Mouse (Mus musculus): ENCODE measurements at regions not wholly inside any gene's neighbourhood (a gene's known extent, or its start where the extent isn't known, plus 50 kb on each side); places are given as distances from the start of the nearest gene placed in this dataset.

DNA sequence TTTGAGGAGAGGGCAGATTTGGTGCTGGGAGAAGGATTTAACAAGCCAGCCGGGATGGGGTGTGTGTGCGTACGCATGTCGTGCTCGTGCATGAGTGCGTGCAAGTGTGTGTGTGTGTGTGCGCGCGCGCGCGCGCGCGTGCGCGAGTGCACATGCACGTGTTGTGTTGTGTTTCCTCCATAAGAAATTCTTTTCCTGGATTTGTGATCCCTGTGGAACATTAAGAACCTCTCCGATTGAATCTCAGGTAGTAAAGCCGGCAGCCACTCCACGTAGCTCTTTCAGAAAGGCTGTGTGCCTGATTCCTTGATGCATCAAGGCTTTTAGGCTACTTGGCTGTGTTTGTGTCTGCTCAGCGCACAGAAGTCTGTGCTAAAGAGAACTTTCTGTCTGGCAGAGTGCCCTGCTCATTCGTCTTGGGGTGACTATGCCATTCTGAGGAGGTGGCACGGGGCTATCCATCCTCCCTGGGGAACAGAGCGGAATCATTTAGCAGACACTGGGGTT lies 62.7 kb upstream of the Sox4 start:
- peak in 1 of 2 experiments; percentile 12 for DNase-seq

DNA sequence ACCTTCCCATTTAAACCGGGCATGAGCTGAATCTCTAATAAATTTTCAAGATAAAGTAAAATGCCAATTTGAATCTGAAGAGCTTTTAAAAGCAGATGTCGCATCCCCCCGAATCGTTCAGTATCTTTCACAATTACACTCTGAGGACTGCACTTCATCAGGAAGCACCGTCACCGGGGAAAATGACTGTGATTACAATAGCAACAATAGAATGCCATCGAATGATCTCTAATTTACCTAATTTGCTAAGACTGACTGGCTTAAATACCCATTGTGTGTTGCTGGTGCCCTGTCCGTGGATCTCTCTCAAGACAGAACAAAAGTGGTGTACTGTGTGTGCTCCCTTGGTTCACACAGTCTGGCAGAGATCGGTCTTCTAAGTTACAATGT lies 62.1 kb upstream of the Sox4 start:
- DNase-seq = no peak

DNA sequence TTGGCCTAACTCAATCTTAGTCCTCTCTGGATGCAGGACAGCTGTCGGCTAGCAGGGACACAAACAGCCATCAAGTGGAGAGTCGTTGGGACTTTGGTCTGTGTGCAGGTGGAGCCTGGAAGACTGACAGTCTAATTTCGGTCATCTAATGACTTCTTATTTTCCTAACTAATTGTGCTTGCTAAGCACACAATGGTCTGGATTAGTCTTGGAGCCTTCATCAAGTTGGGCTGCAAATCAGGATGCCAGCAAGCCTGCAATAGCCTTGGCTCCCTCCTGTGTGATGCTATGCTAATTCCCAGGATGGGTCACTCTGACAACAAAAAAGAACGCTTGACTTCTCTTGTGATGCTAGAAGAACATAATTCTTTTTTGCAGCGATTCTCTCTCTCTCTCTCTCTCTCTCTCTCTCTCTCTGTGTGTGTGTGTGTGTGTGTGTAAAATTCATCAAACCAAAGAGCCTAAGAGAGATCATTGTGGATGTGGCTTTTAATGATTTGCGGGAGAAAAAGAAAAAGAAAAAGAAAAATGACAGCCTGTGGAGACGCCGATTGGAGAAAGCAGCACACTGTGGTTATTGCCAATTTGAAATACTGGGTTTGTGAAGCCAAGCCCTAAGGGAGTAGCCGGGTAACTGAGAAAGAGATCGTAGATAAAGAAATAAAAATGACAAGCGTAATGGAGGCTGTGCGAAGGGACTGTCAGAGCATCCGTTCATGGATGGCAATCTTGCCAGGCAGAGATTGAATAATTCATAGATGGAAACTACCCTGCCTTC lies 61.5 kb upstream of the Sox4 start:
- no peak for DNase-seq

DNA sequence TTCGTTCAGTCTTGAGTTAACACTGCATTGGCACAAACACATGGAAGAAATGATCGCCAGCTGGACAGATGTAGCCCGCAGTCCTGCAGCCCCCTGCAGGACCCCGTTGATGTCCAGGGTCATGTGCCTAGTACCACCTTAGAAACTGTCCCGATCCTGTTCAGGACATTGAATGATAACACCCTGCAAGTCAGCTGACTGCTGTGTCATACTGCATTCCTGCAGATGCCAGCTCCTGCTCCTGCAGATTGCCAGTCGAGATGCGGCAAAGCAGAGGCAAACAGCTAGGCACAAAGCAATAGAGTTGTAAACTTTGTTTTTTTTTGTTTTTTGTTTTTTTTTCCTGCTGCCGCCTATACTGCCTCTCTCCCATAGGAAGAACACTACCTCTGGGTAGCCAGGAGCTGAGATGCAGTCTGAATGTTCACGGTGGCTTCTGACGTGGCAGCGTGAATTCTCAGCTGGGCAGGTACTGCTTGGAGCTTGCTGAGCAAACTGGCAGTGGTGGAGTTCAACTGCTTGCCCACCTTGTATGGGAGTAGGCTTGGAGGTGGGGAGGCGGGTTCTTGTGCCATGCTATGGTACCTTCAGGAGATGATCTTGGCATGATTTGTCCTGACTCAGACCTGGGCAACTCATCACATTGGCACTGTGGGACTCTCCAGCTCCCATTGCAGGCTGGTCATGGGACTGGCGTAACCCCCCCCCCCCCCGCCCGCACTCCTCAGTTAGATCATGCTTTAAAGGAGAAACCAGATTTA lies 60.7 kb upstream of the Sox4 start:
- DNase-seq = no peak

DNA sequence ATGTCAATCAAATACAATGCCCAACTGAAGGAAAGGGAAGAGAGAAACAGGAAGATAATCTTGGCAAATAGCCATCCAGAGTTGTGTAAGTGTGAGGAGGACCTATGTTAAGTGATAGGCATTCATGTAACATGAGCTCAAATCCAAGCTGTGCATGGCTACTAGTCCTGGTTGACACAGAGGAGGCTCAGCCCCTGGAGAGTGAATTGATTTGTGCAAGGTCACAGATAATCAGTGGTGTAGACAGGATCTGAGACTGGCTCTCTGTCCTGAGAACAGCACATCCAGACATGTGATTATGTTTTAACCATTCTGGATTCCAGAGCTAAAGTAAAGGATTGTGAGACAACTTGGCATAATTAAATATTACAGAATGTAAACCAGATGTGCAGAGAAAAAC lies 53.0 kb upstream of the Sox4 start:
- DNase-seq = no peak
